Mouse (Mus musculus) lung, adult 18-20 months (tissue): ENCODE measurements around the gene Olfr46.
"Not testable (repeated sequence)": the region's sequence is repeated elsewhere in the genome, so short reads cannot be mapped to it uniquely, and the experiment has no call there.

ENCODE experiments used
- DNase-seq, 2 experiments: peaks; one replicate each; pipeline ENCODE4 v3.0.0; 2022; ENCODE audit warnings: mixed read lengths in 2 of 2

Olfr46 gene

DNA sequence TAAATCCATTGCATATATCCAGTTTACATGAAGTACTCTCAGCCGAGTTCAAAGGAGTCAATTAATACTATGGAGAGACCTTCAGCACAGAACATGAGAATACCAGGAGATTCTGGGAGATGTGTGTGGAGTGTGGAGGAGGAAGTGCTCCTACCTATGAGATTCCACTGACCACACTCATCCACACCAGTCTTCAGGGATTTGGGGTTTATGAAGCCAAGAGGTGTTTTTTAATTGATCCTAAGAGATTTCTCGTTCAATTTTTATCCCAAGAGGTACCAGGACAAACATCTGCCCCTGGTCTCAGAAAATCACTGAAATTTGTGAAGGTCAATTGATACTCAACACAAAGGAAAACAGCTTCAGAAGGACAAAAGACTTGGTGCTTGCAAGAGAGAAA lies at the start of gene Olfr46:
Gene Olfr46, plus strand, starts transcription at position 301 of the 400 bp plus-strand sequence.
- not testable (repeated sequence) for DNase-seq

DNA sequence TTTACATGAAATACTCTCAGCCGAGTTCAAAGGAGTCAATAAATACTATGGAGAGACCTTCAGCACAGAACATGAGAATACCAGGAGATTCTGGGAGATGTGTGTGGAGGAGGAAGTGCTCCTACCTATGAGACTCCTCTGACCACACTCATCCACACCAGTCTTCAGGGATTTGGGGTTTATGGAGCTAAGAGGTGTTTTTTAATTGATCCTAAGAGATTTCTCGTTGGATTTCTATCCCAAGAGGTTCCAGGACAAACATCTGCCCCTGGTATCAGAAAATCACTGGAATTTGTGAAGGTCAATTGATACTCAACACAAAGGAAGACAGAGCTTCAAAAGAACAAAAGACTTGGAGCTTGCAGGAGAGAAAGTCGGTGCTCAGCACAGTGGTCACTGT lies 33.5 kb upstream of the Olfr46 start, which contains the start of gene Olfr538:
Gene Olfr538, plus strand, starts transcription at position 301 of the 400 bp plus-strand sequence.
- no peak for DNase-seq

DNA sequence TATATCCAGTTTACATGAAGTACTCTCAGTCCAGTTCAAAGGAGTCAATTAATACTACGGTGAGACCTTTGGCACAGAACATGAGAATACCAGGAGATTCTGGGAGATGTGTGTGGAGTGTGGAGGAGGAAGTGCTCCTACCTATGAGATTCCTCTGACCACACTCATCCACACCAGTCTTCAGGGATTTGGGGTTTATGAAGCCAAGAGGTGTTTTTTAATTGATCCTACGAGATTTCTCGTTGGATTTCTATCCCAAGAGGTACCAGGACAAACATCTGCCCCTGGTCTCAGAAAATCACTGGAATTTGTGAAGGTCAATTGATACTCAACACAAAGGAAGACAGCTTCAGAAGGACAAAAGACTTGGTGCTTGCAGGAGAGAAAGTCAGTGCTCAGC lies 27.6 kb downstream of the Olfr46 start, which contains the start of gene Olfr61:
Gene Olfr61, plus strand, starts transcription at position 301 of the 400 bp plus-strand sequence.
- not testable (repeated sequence) for DNase-seq

DNA sequence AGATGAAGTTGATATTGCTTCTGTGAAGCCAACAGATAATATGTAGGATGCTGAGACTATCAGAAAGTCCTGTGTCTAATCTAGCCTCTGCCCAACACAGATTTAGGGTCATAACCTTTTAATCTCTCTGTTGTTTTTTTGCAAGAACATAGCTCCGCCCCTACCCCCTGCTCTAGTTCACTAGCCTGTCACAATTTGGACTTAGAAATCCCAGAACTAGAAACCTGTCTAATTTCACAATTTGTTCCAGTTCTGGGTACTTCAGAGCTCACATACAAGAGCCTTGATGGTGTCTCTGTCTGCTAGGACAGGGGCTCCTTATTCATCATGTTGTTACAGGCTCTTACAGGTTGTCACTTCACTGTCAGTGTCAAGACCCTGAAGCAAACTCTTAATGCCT lies 29.5 kb downstream of the Olfr46 start:
- DNase-seq, result no peak

DNA sequence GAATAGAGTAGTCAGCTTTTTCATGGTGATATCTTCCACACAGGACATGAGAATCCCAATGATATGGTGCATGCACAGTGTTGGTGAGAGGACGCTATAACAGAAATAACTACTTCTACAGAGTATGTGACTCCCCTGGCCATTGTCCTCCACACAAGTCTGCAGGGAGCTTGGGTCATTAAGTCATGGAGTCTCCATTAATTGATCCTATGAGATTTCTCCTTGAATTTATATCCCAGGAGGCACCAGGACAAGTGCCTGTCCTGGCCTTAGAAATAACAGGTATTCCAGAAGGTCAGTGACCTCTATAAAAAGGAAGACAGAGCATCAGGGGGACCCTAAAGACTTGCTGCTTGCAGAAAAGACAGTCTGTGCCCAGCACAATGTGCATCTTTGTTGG lies 45.1 kb downstream of the Olfr46 start, which contains the start of gene Olfr53:
Gene Olfr53, plus strand, starts transcription at position 301 of the 400 bp plus-strand sequence.
- no peak for DNase-seq

DNA sequence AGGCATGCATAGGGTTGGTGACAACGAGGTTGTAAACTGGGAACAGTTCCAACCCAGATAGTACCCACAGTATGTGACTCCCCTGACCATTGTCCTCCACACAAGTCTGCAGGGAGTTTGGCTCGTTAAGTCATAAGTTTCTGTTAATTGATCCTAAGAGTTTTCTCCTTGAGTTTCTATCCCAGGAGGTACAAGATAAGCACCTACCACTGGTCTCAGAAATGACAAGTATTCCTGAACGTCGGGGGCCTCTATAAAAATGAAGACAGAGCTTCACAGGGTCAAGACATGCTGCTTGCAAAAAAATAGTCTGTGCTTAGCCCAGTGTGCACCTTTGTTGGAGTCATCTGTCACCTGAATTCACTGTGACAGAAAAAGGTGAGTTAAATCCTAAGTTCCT lies 58.6 kb downstream of the Olfr46 start, which contains the start of gene Olfr539:
Gene Olfr539, plus strand, starts transcription at position 301 of the 400 bp plus-strand sequence.
- DNase-seq, result no peak
